In genomic region chr2:152739842-152740260, GRCm38 (mm10) we compare ENCODE assay signal across 8 mouse cellular contexts. TPM values are rescaled to one million over a fixed set of nuclear protein-coding genes. Genes with fewer than 3 reads are reported as not detected.
DNase-seq lines count a peak whose midpoint lies in the region; ATAC-seq and TF ChIP-seq lines count a peak whose summit lies in the region.

No protein-coding gene starts in this region.

- H3K4me1 ChIP-seq in midbrain, embryonic 10.5 days, result peaks cover 75% of the 10 kb centered on the region
- H3K4me1 ChIP-seq in midbrain, postnatal 0 days (ENCODE audit: insufficient read depth, low read length), result peaks cover 3% of the 10 kb centered on the region; the same call in 1 of the 2 replicates
- peaks cover 58% of the 10 kb centered on the region for H3K4me1 ChIP-seq in embryonic facial prominence, embryonic 13.5 days
- peaks cover 40% of the 10 kb centered on the region for H3K4me1 ChIP-seq in kidney, embryonic 14.5 days (ENCODE audit: control insufficient read depth, insufficient read depth, low read length)

- peaks cover 8% of the 10 kb centered on the region; the same call in 1 of the 2 replicates for H3K27me3 ChIP-seq in midbrain, embryonic 10.5 days (ENCODE audit: low read depth, poor library complexity, severe bottlenecking)
- no peaks in the 10 kb centered on the region for H3K27me3 ChIP-seq in midbrain, postnatal 0 days (ENCODE audit: insufficient read depth, low read length)
- H3K27me3 ChIP-seq in embryonic facial prominence, embryonic 13.5 days, result no peaks in the 10 kb centered on the region
- H3K27me3 ChIP-seq in kidney, embryonic 14.5 days (ENCODE audit: control insufficient read depth, insufficient read depth, low read length), result no peaks in the 10 kb centered on the region

- no peak overlapping the region for H3K4me2 ChIP-seq in midbrain, postnatal 0 days (ENCODE audit: low read depth, low read length, poor library complexity, severe bottlenecking)
- peak overlapping the region; percentile 95 for H3K4me2 ChIP-seq in embryonic facial prominence, embryonic 13.5 days
- H3K4me2 ChIP-seq in kidney, embryonic 14.5 days (replicated peaks; ENCODE audit: low read depth, low read length), result peak overlapping the region; percentile 90

- H3K36me3 ChIP-seq in midbrain, embryonic 10.5 days, result 0 out of 2 replicates have a peak, but pooled peaks cover 4% of the 10 kb centered on the region
- no peaks in the 10 kb centered on the region for H3K36me3 ChIP-seq in midbrain, postnatal 0 days (ENCODE audit: insufficient read depth, low read length)
- no peaks in the 10 kb centered on the region for H3K36me3 ChIP-seq in embryonic facial prominence, embryonic 13.5 days
- peaks cover 3% of the 10 kb centered on the region; the same call in 1 of the 2 replicates for H3K36me3 ChIP-seq in kidney, embryonic 14.5 days (ENCODE audit: control insufficient read depth, insufficient read depth, low read length)

- DNase-seq in midbrain, embryonic 10.5 days (ENCODE audit: low spot score), result no peak
- DNase-seq in midbrain, postnatal 0 days (ENCODE audit: low spot score), result no peak
- no peak for DNase-seq in thymus, adult 18-20 months
- no peak for DNase-seq in left cerebral cortex, postnatal 14 days (ENCODE audit: low spot score in 2 of 2)

- H3K9ac ChIP-seq in midbrain, postnatal 0 days (replicated peaks; ENCODE audit: low read length, poor library complexity, severe bottlenecking), result no peak overlapping the region
- H3K9ac ChIP-seq in embryonic facial prominence, embryonic 13.5 days, result peak overlapping the region; percentile 97; the same call in 1 of the 2 replicates
- H3K9ac ChIP-seq in kidney, embryonic 14.5 days (ENCODE audit: low read depth, low read length), result no peak overlapping the region

- ATAC-seq in midbrain, postnatal 0 days (ENCODE audit: low FRiP score), result no peak
- ATAC-seq in embryonic facial prominence, embryonic 13.5 days (ENCODE audit: insufficient number of reproducible peaks, insufficient read depth, low FRiP score, low TSS enrichment, low read depth), result no peak
- peak; percentile 16 for ATAC-seq in kidney, embryonic 14.5 days (ENCODE audit: low FRiP score, low TSS enrichment)
- peak; percentile 23 for ATAC-seq in megakaryocyte progenitor cell, adult 5-6 weeks (replicated peaks; ENCODE audit: poor library complexity)
- ATAC-seq in activated CD4-positive, CD25-positive, alpha-beta regulatory T cell, adult 4 months, result no peak

- no peak for TF ChIP-seq CTCF in midbrain, postnatal 0 days (IDR thresholded peaks at IDR 0.05)

- H3K4me3 ChIP-seq in midbrain, embryonic 10.5 days, result peak overlapping the region; percentile 64
- H3K4me3 ChIP-seq in midbrain, postnatal 0 days (ENCODE audit: low read depth, low read length), result no peak overlapping the region
- peak overlapping the region; percentile 86 for H3K4me3 ChIP-seq in embryonic facial prominence, embryonic 13.5 days
- H3K4me3 ChIP-seq in kidney, embryonic 14.5 days (ENCODE audit: low read length), result peak overlapping the region; percentile 92; the same call in 1 of the 2 replicates

- H3K27ac ChIP-seq in midbrain, embryonic 10.5 days (replicated peaks), result peak overlapping the region; percentile 90
- H3K27ac ChIP-seq in midbrain, postnatal 0 days (ENCODE audit: low read depth, low read length), result no peak overlapping the region
- H3K27ac ChIP-seq in embryonic facial prominence, embryonic 13.5 days, result peak overlapping the region; percentile 97
- peak overlapping the region; percentile 85 for H3K27ac ChIP-seq in kidney, embryonic 14.5 days (ENCODE audit: low read depth, low read length)

- 13% methylated on average over 3 of the region's 3 CpGs for WGBS in midbrain, embryonic 10.5 days
- 30% methylated on average over 3 of the region's 3 CpGs for WGBS in midbrain, postnatal 0 days
- 10% methylated on average over 3 of the region's 3 CpGs for WGBS in embryonic facial prominence, embryonic 13.5 days
- whole genome bisulfite sequencing in kidney, embryonic 14.5 days, result 15% methylated on average over 3 of the region's 3 CpGs

- intact Hi-C loops in left cerebral cortex, postnatal 14 days (cut with DNase I), result loop anchor here (5.0 kb wide), 1 partner anchor 43 kb away; no protein-coding TSS in a partner anchor

- H3K9me3 ChIP-seq in midbrain, embryonic 10.5 days (replicated peaks), result no peaks in the 10 kb centered on the region
- H3K9me3 ChIP-seq in midbrain, postnatal 0 days (ENCODE audit: low read length), result no peaks in the 10 kb centered on the region
- no peaks in the 10 kb centered on the region for H3K9me3 ChIP-seq in embryonic facial prominence, embryonic 13.5 days
- no peaks in the 10 kb centered on the region for H3K9me3 ChIP-seq in kidney, embryonic 14.5 days (ENCODE audit: control insufficient read depth, low read length)

RNA-seq across cellular contexts. Expression of gene Id1, which starts 3.8 kb away (rescaled TPM):
- 70.2 and 86.2 TPM in 2 replicates for polyA plus RNA-seq in midbrain, embryonic 10.5 days (2016; fragmentation: Nextera tagmentation; extraction: Ambion mirVana)
- 69.6 and 71.7 TPM in 2 replicates for total RNA-seq in midbrain, postnatal 0 days (2014; rRNA removed)
- polyA plus RNA-seq in midbrain, postnatal 0 days (2015; fragmentation: Nextera tagmentation; extraction: Ambion mirVana), result 52.6 and 58.3 TPM in 2 replicates
- polyA plus RNA-seq in embryonic facial prominence, embryonic 13.5 days (2015; fragmentation: Nextera tagmentation; extraction: Ambion mirVana), result 179 and 189 TPM in 2 replicates
- polyA plus RNA-seq in kidney, embryonic 14.5 days (2014; fragmentation: Nextera tagmentation; extraction: Ambion mirVana), result 129 and 178 TPM in 2 replicates
- total RNA-seq in megakaryocyte progenitor cell, adult 5-6 weeks (2015), result 8.3 and 11.7 TPM in 2 replicates
- 3.6 and 7.1 TPM in 2 replicates for total RNA-seq in megakaryocyte progenitor cell, adult 5-6 weeks (2017)
- 10 to 100 TPM; 19.5 to 26.4 TPM for total RNA-seq in left cerebral cortex, postnatal 14 days (2021)
- polyA plus RNA-seq in activated CD4-positive, CD25-positive, alpha-beta regulatory T cell, adult 4 months (2017; shearing (Covaris generic)), result under 1 TPM; 0.56 to 0.97 TPM

RNA-seq across cellular contexts. Expression of gene Cox4i2, which starts 14.1 kb away (rescaled TPM):
- polyA plus RNA-seq in midbrain, embryonic 10.5 days (2016; fragmentation: Nextera tagmentation; extraction: Ambion mirVana), result 4.2 and 4.6 TPM in 2 replicates
- total RNA-seq in midbrain, postnatal 0 days (2014; rRNA removed), result 2.0 and 6.8 TPM in 2 replicates
- polyA plus RNA-seq in midbrain, postnatal 0 days (2015; fragmentation: Nextera tagmentation; extraction: Ambion mirVana), result 3.3 and 4.5 TPM in 2 replicates
- polyA plus RNA-seq in embryonic facial prominence, embryonic 13.5 days (2015; fragmentation: Nextera tagmentation; extraction: Ambion mirVana), result 29.3 and 29.8 TPM in 2 replicates
- polyA plus RNA-seq in kidney, embryonic 14.5 days (2014; fragmentation: Nextera tagmentation; extraction: Ambion mirVana), result 12.1 and 18.8 TPM in 2 replicates
- total RNA-seq in megakaryocyte progenitor cell, adult 5-6 weeks (2015), result 1.4 and 1.5 TPM in 2 replicates
- 1.8 TPM in 1 of 2 replicates, not detected in the other for total RNA-seq in megakaryocyte progenitor cell, adult 5-6 weeks (2017)
- 1 to 10 TPM; 2.3 to 2.8 TPM for total RNA-seq in left cerebral cortex, postnatal 14 days (2021)
- polyA plus RNA-seq in activated CD4-positive, CD25-positive, alpha-beta regulatory T cell, adult 4 months (2017; shearing (Covaris generic)), result not detected

RNA-seq across cellular contexts. Expression of gene Mcts2, which starts 53.0 kb away (rescaled TPM):
- 42.9 and 45.3 TPM in 2 replicates for polyA plus RNA-seq in midbrain, embryonic 10.5 days (2016; fragmentation: Nextera tagmentation; extraction: Ambion mirVana)
- total RNA-seq in midbrain, postnatal 0 days (2014; rRNA removed), result 14.5 and 21.8 TPM in 2 replicates
- 28.0 and 28.1 TPM in 2 replicates for polyA plus RNA-seq in midbrain, postnatal 0 days (2015; fragmentation: Nextera tagmentation; extraction: Ambion mirVana)
- 37.3 and 40.7 TPM in 2 replicates for polyA plus RNA-seq in embryonic facial prominence, embryonic 13.5 days (2015; fragmentation: Nextera tagmentation; extraction: Ambion mirVana)
- polyA plus RNA-seq in kidney, embryonic 14.5 days (2014; fragmentation: Nextera tagmentation; extraction: Ambion mirVana), result 35.4 and 40.8 TPM in 2 replicates
- total RNA-seq in megakaryocyte progenitor cell, adult 5-6 weeks (2015), result 8.7 and 12.3 TPM in 2 replicates
- total RNA-seq in megakaryocyte progenitor cell, adult 5-6 weeks (2017), result 6.1 and 11.0 TPM in 2 replicates
- 10 to 100 TPM; 17.9 to 20.4 TPM for total RNA-seq in left cerebral cortex, postnatal 14 days (2021)
- 1 to 10 TPM; 2.1 to 2.5 TPM for polyA plus RNA-seq in activated CD4-positive, CD25-positive, alpha-beta regulatory T cell, adult 4 months (2017; shearing (Covaris generic))

Comparison
In these comparisons a context has a peak if more than half of its experiments do, and no peak if none do; other contexts are left out.
1. ATAC-seq: peak in kidney, embryonic 14.5 days (single experiment) and megakaryocyte progenitor cell, adult 5-6 weeks (single experiment); none in midbrain, postnatal 0 days (single experiment), embryonic facial prominence, embryonic 13.5 days (single experiment) and activated CD4-positive, CD25-positive, alpha-beta regulatory T cell, adult 4 months (single experiment).
2. RNA of gene Id1, which starts 3.8 kb away (polyA plus RNA-seq): 179 to 189 TPM in embryonic facial prominence, embryonic 13.5 days, 129 to 178 TPM in kidney, embryonic 14.5 days, 70.2 to 86.2 TPM in midbrain, embryonic 10.5 days and 52.6 to 58.3 TPM in midbrain, postnatal 0 days; 0.56 to 0.97 TPM in activated CD4-positive, CD25-positive, alpha-beta regulatory T cell, adult 4 months; every median in the first group is over 10 times any median in the second.